Mouse (Mus musculus) macrophage (primary cell): ENCODE results near the gene Ugt1a2. TPM values are rescaled to one million over a fixed set of nuclear protein-coding genes. Genes with fewer than 3 reads are reported as not detected.

Source experiments
- H3K27ac ChIP-seq: fragments of 350-480 bp; formaldehyde crosslinking; 2 replicates; pipeline ENCODE4 v1.9.0; 2021
- H3K36me3 ChIP-seq: fragments of 350-480 bp; formaldehyde crosslinking; 2 replicates; pipeline ENCODE4 v1.9.0; 2021; ENCODE audit errors: inconsistent target
- H3K4me3 ChIP-seq: fragments of 350-480 bp; formaldehyde crosslinking; 2 replicates; pipeline ENCODE4 v1.9.0; 2021; ENCODE audit errors: inconsistent target
- H3K79me2 ChIP-seq: fragments of 350-480 bp; formaldehyde crosslinking; 2 replicates; pipeline ENCODE4 v1.9.0; 2021; ENCODE audit errors: inconsistent target
- whole genome bisulfite sequencing: methylation state at CpG from one replicate; pipeline ENCODE4 v1.1.7; 2026; ENCODE audit warnings: inconsistent platforms; ENCODE audit not compliant: missing documents; 5-methylcytosine and 5-hydroxymethylcytosine counted together
- polyA plus RNA-seq: library from polyadenylated mRNA; stranded (reverse); fragments of 250-400 nt; gene quantifications from 3 replicates; pipeline ENCODE4 v1.2.4, GENCODE M21; 2018; ENCODE audit warnings: inconsistent platforms

The Ugt1a2 gene
- polyA plus RNA-seq, 1 experiment from 2014 or later: 0.14 TPM

DNA sequence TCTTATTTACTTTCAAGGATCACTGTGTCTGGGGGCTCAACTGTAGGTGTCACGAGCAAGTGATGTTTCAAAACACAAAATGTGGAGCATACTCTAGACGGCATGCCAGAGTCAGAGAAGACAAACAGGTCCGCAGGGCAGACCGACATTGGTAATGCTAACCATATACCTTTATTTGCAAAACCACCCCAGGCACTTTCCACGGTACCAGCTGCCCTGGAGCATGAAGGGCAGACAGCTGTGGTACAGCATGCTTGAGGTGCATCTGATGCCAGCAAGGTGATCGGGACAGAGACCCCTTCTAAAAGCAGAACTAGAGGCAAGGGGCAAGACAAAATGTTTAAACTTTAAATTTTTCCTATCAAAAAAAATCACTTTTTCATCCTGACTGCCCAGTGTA is 62.6 kb downstream of the Ugt1a2 start:
- WGBS: 73% methylated on average over 6 of the region's 6 CpGs
- H3K4me3 ChIP-seq: no peak overlapping the region
- H3K79me2 ChIP-seq: no peaks in the 10 kb centered on the region
- no peak overlapping the region for H3K27ac ChIP-seq
- H3K36me3 ChIP-seq: peaks cover 54% of the 10 kb centered on the region

DNA sequence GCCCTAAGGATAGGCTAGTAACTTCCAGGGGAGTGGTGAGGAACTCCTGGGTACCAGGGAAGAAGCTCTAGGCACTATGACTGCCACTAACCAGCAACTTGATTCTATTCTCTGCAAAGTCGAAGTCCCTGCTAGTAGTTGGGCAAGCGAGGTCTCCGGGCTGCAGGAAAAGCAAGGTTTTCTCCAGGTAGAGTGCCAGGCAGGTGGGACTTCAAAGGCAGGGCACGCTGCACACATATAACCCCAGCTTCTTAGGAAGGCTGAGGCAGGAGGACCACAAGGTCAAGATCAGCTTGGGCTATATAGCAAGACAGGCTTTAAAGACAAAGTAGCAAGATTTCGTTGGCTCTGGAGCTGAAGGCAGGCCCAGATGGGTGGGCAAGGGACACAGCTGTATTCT is 63.4 kb downstream of the Ugt1a2 start:
- 92% methylated on average over 5 of the region's 5 CpGs for WGBS
- Histone ChIP-seq H3K4me3 (no peak overlapping the region), H3K36me3 (peaks cover 62% of the 10 kb centered on the region), H3K27ac (no peak overlapping the region), H3K79me2 (no peaks in the 10 kb centered on the region)

DNA sequence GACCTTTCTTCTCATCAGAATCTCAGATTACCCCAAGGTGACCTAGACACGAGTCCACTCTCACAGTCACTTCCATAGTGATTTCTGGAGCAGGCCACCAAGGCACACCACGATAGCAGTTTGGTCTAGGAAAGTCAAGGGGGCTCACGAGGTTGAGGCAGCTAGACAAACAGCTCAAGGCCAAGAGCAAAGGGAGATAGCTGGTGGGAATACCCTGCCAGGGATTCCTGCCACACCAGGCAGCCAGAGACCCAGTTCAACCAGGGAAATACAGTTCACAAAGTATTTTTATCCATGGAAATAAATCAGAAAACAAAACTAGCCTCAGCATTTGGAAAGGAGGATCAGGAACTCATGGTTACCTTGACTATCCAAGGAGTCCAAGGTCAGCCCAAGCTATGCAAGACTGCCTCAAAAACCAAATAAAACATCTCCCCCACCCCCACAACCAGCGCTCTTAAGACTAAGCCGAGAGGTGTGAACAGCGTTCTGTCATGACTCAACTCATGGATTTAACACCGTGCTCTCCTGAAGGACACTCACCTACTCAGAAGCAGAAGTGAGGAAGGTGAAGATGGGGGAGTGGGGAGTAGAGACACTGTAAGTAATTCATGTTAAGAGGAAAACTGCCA is 64.0 kb downstream of the Ugt1a2 start:
- Histone ChIP-seq H3K79me2 (no peaks in the 10 kb centered on the region), H3K4me3 (no peak overlapping the region), H3K27ac (no peak overlapping the region), H3K36me3 (peaks cover 68% of the 10 kb centered on the region)
- WGBS: 93% methylated on average over 7 of the region's 7 CpGs

GRCm38 (mm10) chr1:88264869-88265240 is 64.5 kb downstream of the Ugt1a2 start:
- Histone ChIP-seq H3K27ac (no peak overlapping the region), H3K4me3 (no peak overlapping the region)
- 75% methylated on average over 4 of the region's 4 CpGs for WGBS

DNA sequence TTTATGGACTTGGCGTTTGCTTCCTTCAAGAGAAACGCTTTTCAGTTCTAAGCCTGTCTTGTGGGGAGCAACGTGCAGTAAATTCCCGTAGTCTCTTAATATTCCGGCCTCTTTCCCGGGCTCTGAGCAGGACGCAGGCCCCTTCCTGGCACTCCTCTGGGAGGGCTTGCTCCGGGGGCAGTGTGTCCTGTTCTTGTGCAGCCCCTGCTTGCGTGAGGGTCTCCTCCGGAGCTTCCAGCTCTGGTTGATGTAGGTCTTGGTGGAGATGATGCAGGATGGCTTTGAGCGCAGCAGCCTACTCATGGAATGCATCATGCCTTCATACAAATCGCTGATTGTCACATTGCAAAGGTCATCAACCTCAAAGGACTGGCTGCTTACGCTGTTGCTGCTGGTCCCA is 65.7 kb downstream of the Ugt1a2 start:
- Histone ChIP-seq H3K4me3 (no peak overlapping the region), H3K36me3 (peaks cover 75% of the 10 kb centered on the region), H3K27ac (no peak overlapping the region), H3K79me2 (no peaks in the 10 kb centered on the region)
- 86% methylated on average over 13 of the region's 13 CpGs for WGBS

More at GRCm38 (mm10) chr1:88264869-88265240, 64.5 kb downstream of the Ugt1a2 start:
- Histone ChIP-seq H3K79me2 (no peaks in the 10 kb centered on the region), H3K36me3 (peaks cover 73% of the 10 kb centered on the region)

- H3K36me3 ChIP-seq: peaks cover 75% of the 10 kb centered on the region
- WGBS: 95% methylated on average over 6 of the region's 6 CpGs
- no peak overlapping the region for H3K4me3 ChIP-seq
- no peak overlapping the region for H3K27ac ChIP-seq
- no peaks in the 10 kb centered on the region for H3K79me2 ChIP-seq
These were observed 67.1 kb downstream of the Ugt1a2 start for GRCm38 (mm10) chr1:88267489-88267888.

DNA sequence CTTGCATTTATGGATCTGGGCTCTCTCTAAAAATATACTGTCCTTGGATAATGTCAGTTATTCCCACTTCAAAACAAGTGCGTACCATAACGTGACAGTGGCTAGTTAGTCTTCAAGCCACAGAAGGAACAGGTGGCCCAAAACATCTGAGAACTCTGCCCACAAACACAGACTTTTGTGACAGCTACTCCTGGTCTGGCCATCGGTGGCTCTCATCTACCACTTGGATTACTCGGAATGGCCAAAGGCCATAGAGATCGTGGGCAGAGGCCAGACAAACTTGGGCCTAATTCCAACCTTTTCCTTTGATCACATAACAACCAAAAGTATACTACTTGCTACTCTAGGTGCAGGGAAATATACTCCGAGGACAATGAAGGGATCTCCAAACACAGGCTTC is 67.7 kb downstream of the Ugt1a2 start:
- H3K27ac ChIP-seq: no peak overlapping the region
- WGBS: 85% methylated on average over 6 of the region's 6 CpGs
- H3K4me3 ChIP-seq: no peak overlapping the region
- peaks cover 75% of the 10 kb centered on the region for H3K36me3 ChIP-seq
- H3K79me2 ChIP-seq: no peaks in the 10 kb centered on the region

Other genes starting within 250 kb of the Ugt1a2 start
- gene Usp40, start 192.1 kb upstream of the Ugt1a2 start, polyA plus RNA-seq: 8.1 to 11.4 TPM (median 11.0 TPM) in 3 replicates
- gene Ugt1a10, start 145.2 kb upstream of the Ugt1a2 start, polyA plus RNA-seq: not detected in 3 replicates
- 0.10 TPM in 1 of 3 replicates, not detected in the others for gene Ugt1a9, start 129.8 kb upstream of the Ugt1a2 start, polyA plus RNA-seq
- not detected in 3 replicates for gene Ugt1a8, start 112.8 kb upstream of the Ugt1a2 start, polyA plus RNA-seq
- 92.6 to 134 TPM (median 101 TPM) in 3 replicates for gene Ugt1a7c, start 105.5 kb upstream of the Ugt1a2 start, polyA plus RNA-seq
- gene Ugt1a6b, start 97.3 kb upstream of the Ugt1a2 start, polyA plus RNA-seq: 0.21 to 0.37 TPM (median 0.30 TPM) in 3 replicates
- 2.5 to 7.5 TPM (median 3.9 TPM) in 3 replicates for gene Ugt1a6a, start 65.8 kb upstream of the Ugt1a2 start, polyA plus RNA-seq
- gene Ugt1a5, start 34.6 kb upstream of the Ugt1a2 start, polyA plus RNA-seq: not detected in 3 replicates
- not detected in 3 replicates for gene Dnajb3, start 5.2 kb downstream of the Ugt1a2 start, polyA plus RNA-seq
- gene Ugt1a1, start 11.4 kb downstream of the Ugt1a2 start, polyA plus RNA-seq: 0.32 TPM in 1 of 3 replicates, not detected in the others
- 0.04 to 0.31 TPM (median 0.22 TPM) in 3 replicates for gene Mroh2a, start 26.4 kb downstream of the Ugt1a2 start, polyA plus RNA-seq
- 11.5 to 23.0 TPM (median 11.6 TPM) in 3 replicates for gene Hjurp, start 77.0 kb downstream of the Ugt1a2 start, polyA plus RNA-seq
- gene Trpm8, start 77.1 kb downstream of the Ugt1a2 start, polyA plus RNA-seq: not detected in 3 replicates
- gene Spp2, start 206.4 kb downstream of the Ugt1a2 start, polyA plus RNA-seq: not detected in 3 replicates